Mouse (Mus musculus): ENCODE measurements around the gene Gramd1c. TPM values are rescaled to one million over a fixed set of nuclear protein-coding genes. Genes with fewer than 3 reads are reported as not detected.

The Gramd1c gene
- 2.5 and 3.0 TPM in 2 replicates for polyA plus RNA-seq (2016; fragmentation: Nextera tagmentation; extraction: Ambion mirVana)

DNA sequence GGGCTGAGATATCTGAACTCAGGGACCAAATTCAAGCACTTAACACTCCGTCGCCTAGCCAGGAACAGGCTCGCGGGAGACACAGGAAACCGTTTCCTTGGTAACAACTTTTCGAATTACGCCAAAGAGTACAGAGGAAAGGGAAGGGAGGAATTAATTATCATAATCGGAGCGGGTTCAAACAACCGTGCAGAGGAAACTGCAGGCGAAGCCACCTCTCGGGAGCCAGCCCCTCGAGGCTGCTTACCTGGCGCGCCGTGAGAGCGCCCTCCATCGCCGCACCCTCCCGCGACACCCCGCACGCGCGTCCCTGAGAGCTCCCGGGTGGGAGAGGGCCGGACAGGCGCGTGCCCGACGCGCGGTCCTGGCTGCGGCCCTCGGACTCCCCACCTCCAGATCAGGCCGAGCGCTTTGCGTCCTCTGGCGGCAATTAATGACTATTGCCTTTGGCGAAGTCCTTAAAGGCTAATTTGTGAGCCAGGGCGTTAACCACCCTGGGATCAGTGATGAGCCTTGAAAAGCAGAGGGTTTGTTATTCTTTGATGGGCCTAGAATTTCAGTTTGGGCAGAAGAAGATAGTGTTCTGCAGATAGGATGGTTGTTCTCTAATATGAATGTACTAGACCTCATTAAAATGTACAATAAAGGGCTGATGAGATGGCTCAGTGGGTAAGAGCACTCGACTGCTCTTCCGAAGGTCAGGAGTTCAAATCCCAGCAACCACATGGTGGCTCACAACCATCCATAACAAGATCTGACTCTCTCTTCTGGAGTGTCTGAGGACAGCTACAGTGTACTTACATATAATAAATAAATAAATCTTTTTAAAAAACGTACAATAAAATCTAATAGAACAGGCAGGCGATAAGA lies at the start of gene Gramd1c:
Gene Gramd1c, minus strand, starts transcription at position 321 of the 870 bp plus-strand sequence.
- Histone ChIP-seq H3K9me3 (no peaks in the 10 kb centered on the region), H3K36me3 (no peaks in the 10 kb centered on the region), H3K27ac (peak within 1 kb of the TSS; percentile 87), H3K27me3 (ENCODE audit: insufficient read depth, poor library complexity, severe bottlenecking) (no peaks in the 10 kb centered on the region), H3K4me3 (peak within 1 kb of the TSS; percentile 65), H3K4me1 (replicated peaks) (0 out of 2 replicates have a peak, but pooled peaks cover 3% of the 10 kb centered on the region)
- WGBS = 7% methylated on average over 45 of the region's 45 CpGs
- DNase-seq (ENCODE audit: low spot score) = peak; percentile 82

DNA sequence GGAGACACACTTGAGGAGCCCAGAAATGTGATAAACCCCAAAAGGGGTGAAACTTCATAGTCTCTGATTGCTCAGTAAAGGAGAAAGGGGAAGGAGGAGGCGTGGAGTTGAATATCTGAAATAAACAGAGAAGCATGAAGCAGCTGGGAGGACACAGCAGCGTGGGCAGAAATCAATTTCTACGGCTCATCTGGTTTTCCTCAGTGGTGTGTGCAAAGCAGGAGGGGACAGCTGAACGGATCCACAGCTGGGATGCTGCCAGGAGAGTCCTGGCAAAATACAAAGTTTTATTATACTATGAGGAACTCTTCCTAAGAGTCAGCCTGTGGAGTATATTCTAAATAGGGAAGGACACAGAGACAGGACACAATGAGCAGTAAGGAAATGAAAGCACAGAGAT lies 45.9 kb upstream of the Gramd1c start:
- WGBS = 89% methylated on average over 4 of the region's 4 CpGs
- Histone ChIP-seq H3K27ac (no peak overlapping the region), H3K9me3 (no peaks in the 10 kb centered on the region), H3K4me1 (replicated peaks) (no peaks in the 10 kb centered on the region), H3K27me3 (ENCODE audit: insufficient read depth, poor library complexity, severe bottlenecking) (no peaks in the 10 kb centered on the region), H3K36me3 (peaks cover 73% of the 10 kb centered on the region), H3K4me3 (no peak overlapping the region)
- no peak for DNase-seq (ENCODE audit: low spot score)

GRCm38 (mm10) chr16:44105211-44105610 lies 42.1 kb upstream of the Gramd1c start:
- 90% methylated on average over 2 of the region's 2 CpGs for WGBS

DNA sequence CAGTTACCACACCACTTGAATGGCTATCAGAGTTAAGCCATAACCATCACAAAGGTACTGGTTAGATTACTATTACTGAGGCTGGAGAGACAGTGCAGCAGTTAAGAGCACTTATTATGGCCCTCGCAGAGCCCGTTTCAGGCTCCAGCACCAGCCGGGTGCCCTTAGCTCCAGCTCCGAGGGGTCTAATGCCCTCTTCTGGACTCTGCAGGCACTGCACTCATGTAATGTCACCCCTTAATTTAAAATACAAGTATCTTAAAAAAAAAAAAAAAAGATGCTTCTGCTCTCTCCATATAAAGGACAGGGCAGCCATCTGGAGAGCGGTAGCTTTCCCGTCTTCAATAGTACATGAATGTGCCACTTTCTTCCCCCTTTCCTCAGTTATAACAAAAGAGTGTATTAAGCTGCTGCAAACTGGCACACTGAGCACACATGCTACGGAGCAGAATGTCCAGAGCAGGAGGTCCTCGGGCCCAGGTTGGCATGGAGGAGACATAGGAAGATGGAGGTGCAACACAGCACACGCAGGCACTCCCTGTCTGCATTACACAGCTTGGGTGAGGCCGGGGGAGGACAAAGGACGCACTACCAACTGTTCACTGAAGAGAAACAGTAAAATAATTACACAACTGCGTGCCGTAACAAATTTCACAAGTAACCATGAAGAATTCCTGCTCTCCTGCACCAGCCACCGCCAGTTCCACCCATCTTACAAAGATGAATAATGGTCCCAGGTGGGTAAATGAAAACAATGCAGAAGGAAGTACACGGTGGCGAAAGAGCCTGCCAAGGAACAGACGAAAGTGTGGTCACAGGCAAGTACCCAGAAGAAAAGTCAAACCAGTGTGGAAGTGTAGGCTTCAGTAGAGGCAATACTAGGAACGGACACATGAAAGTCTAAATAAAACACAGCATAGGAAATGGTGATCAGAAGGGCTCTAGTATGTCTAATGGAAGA lies 40.9 kb upstream of the Gramd1c start:
- H3K36me3 ChIP-seq = peaks cover 84% of the 10 kb centered on the region
- no peak overlapping the region for H3K27ac ChIP-seq
- H3K9me3 ChIP-seq = no peaks in the 10 kb centered on the region
- H3K4me1 ChIP-seq (replicated peaks) = no peaks in the 10 kb centered on the region
- no peaks in the 10 kb centered on the region for H3K27me3 ChIP-seq (ENCODE audit: insufficient read depth, poor library complexity, severe bottlenecking)
- WGBS = 92% methylated on average over 18 of the region's 18 CpGs
- DNase-seq (ENCODE audit: low spot score) = no peak
- H3K4me3 ChIP-seq = no peak overlapping the region

More at GRCm38 (mm10) chr16:44105211-44105610, 42.1 kb upstream of the Gramd1c start:
- Histone ChIP-seq H3K4me1 (replicated peaks) (no peaks in the 10 kb centered on the region), H3K27ac (no peak overlapping the region), H3K27me3 (ENCODE audit: insufficient read depth, poor library complexity, severe bottlenecking) (no peaks in the 10 kb centered on the region), H3K36me3 (peaks cover 85% of the 10 kb centered on the region), H3K4me3 (no peak overlapping the region), H3K9me3 (no peaks in the 10 kb centered on the region)
- DNase-seq (ENCODE audit: low spot score) = no peak

GRCm38 (mm10) chr16:44102925-44103324 lies 39.8 kb upstream of the Gramd1c start:
- H3K27me3 ChIP-seq (ENCODE audit: insufficient read depth, poor library complexity, severe bottlenecking) = no peaks in the 10 kb centered on the region
- no peaks in the 10 kb centered on the region for H3K4me1 ChIP-seq (replicated peaks)
- no peak overlapping the region for H3K27ac ChIP-seq
- H3K9me3 ChIP-seq = no peaks in the 10 kb centered on the region
- WGBS = 94% methylated on average over 2 of the region's 2 CpGs
- no peak for DNase-seq (ENCODE audit: low spot score)
- H3K4me3 ChIP-seq = no peak overlapping the region
- H3K36me3 ChIP-seq = peaks cover 84% of the 10 kb centered on the region

- Histone ChIP-seq H3K9me3 (no peaks in the 10 kb centered on the region), H3K4me3 (no peak overlapping the region), H3K27ac (no peak overlapping the region), H3K36me3 (peaks cover 84% of the 10 kb centered on the region), H3K27me3 (ENCODE audit: insufficient read depth, poor library complexity, severe bottlenecking) (no peaks in the 10 kb centered on the region), H3K4me1 (replicated peaks) (no peaks in the 10 kb centered on the region)
- 92% methylated on average over 12 of the region's 12 CpGs for WGBS
- no peak for DNase-seq (ENCODE audit: low spot score)
Observed at GRCm38 (mm10) chr16:44101181-44101710, 38.1 kb upstream of the Gramd1c start.

GRCm38 (mm10) chr16:44099377-44099776 lies 36.2 kb upstream of the Gramd1c start:
- Histone ChIP-seq H3K9me3 (no peaks in the 10 kb centered on the region), H3K4me1 (replicated peaks) (no peaks in the 10 kb centered on the region), H3K27me3 (ENCODE audit: insufficient read depth, poor library complexity, severe bottlenecking) (no peaks in the 10 kb centered on the region), H3K4me3 (no peak overlapping the region), H3K27ac (no peak overlapping the region), H3K36me3 (peaks cover 90% of the 10 kb centered on the region)
- 95% methylated on average over 7 of the region's 7 CpGs for WGBS
- no peak for DNase-seq (ENCODE audit: low spot score)

DNA sequence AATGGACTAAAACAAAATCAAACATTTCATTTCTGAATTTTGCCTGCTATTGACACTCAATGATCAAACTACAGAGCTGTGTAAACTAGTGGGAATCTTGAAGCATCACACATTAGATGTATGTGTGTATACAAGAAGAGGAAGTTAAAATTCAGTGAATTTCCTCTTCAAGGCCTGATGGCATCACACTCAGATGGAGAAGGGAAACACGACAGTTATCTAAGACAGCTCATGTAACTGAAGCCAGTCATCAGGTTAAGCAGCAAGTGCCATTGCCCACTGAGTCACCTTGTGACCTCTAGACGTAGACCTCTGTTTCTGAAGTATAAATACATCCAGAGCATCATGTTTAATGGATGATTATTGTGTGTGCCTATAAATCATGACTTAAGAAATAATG lies 24.5 kb upstream of the Gramd1c start:
- Histone ChIP-seq H3K27me3 (ENCODE audit: insufficient read depth, poor library complexity, severe bottlenecking) (no peaks in the 10 kb centered on the region), H3K4me3 (no peak overlapping the region), H3K4me1 (replicated peaks) (no peaks in the 10 kb centered on the region), H3K27ac (no peak overlapping the region), H3K9me3 (no peaks in the 10 kb centered on the region), H3K36me3 (peaks cover 94% of the 10 kb centered on the region)
- no peak for DNase-seq (ENCODE audit: low spot score)
- WGBS = 82% methylated on average over 2 of the region's 2 CpGs

DNA sequence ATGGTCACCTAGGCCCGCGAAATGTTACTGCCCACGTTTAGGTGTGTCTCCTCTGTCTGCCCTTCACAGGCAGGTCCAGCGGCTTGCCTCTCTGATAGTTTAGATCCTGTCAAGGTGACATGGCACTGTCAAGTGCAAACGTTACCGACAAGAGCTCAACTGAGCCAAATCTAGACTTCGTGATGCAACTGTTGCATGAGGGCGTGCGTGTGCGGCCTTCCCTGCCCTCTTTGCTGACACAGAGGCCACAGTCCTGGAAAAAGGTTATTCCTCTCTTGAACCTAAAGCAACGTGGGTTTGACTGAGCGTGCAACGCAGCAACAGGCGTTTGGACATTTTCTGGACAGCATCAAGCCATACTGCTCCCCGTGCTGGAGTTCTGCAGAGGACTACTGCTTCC lies 1.8 kb downstream of the Gramd1c start:
- no peak overlapping the region for H3K27ac ChIP-seq
- H3K4me3 ChIP-seq = no peak overlapping the region
- H3K4me1 ChIP-seq (replicated peaks) = 0 out of 2 replicates have a peak, but pooled peaks cover 3% of the 10 kb centered on the region
- DNase-seq (ENCODE audit: low spot score) = no peak
- H3K27me3 ChIP-seq (ENCODE audit: insufficient read depth, poor library complexity, severe bottlenecking) = no peaks in the 10 kb centered on the region
- 94% methylated on average over 15 of the region's 15 CpGs for WGBS
- no peaks in the 10 kb centered on the region for H3K36me3 ChIP-seq
- no peaks in the 10 kb centered on the region for H3K9me3 ChIP-seq

DNA sequence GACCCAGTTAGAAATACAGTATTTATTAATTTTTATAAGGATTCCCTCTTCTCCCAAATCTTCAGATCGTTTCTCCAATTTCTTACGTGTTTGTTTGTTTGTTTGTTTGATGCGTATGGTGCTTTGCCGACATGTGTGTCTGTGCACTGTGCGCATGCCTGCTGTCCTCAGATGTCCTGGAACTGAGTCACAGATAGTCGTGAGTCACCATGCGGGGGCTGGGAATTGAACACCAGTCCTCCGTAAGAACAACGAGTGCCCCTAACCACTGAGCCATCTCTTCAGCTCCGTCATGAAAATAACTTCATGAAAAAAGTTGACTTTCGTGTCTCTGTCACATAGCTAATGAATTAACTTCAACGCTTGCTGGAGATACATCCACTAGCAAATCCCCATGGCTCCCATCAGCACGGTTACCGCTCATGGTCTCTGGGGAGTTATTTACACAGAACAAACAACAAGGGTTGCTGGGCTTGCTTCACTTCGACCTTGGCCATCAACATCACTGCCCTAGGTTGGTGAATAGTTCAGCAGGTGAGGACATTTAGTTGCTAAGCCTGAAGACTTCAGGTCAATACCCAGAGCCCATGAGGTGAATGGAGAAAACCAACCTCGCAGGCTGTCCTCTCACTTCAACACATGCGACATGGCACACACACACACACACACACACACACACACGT lies 2.4 kb downstream of the Gramd1c start:
- no peak for DNase-seq (ENCODE audit: low spot score)
- Histone ChIP-seq H3K27ac (no peak overlapping the region), H3K27me3 (ENCODE audit: insufficient read depth, poor library complexity, severe bottlenecking) (no peaks in the 10 kb centered on the region), H3K9me3 (no peaks in the 10 kb centered on the region), H3K36me3 (no peaks in the 10 kb centered on the region), H3K4me3 (no peak overlapping the region), H3K4me1 (replicated peaks) (0 out of 2 replicates have a peak, but pooled peaks cover 3% of the 10 kb centered on the region)
- WGBS = 94% methylated on average over 18 of the region's 18 CpGs

- Histone ChIP-seq H3K36me3 (no peaks in the 10 kb centered on the region), H3K4me3 (no peak overlapping the region)
Observed at GRCm38 (mm10) chr16:44058745-44059144, 4.4 kb downstream of the Gramd1c start.

DNA sequence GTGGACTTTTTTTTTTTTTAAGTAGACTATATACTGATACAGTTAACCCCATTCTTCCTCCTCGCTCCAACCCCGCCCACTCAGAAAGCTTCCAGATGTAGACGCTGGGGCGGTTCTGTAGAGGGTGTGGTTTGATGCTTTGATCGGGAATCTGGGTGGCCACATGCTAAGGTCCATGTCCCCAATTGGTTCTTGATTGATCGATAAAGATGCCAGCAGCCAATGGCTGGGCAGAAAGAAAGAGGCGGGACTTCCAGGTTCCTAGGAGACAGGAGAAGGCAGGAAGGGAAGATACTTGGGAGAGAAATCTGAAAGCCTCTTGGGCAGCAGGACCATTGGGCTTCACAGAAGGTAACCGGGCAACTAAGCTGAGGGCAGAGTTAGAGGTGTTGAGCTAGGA lies 7.4 kb downstream of the Gramd1c start:
- Histone ChIP-seq H3K9me3 (no peaks in the 10 kb centered on the region), H3K4me3 (no peak overlapping the region), H3K36me3 (no peaks in the 10 kb centered on the region), H3K27ac (no peak overlapping the region), H3K4me1 (replicated peaks) (no peaks in the 10 kb centered on the region), H3K27me3 (ENCODE audit: insufficient read depth, poor library complexity, severe bottlenecking) (no peaks in the 10 kb centered on the region)
- peak; percentile 22 for DNase-seq (ENCODE audit: low spot score)
- 51% methylated on average over 8 of the region's 8 CpGs for WGBS

More at GRCm38 (mm10) chr16:44058745-44059144, 4.4 kb downstream of the Gramd1c start:
- peak; percentile 62 for DNase-seq (ENCODE audit: low spot score)
- Histone ChIP-seq H3K4me1 (replicated peaks) (0 out of 2 replicates have a peak, but pooled peaks cover 3% of the 10 kb centered on the region), H3K27me3 (ENCODE audit: insufficient read depth, poor library complexity, severe bottlenecking) (no peaks in the 10 kb centered on the region), H3K27ac (no peak overlapping the region), H3K9me3 (no peaks in the 10 kb centered on the region)
- WGBS = 27% methylated on average over 10 of the region's 10 CpGs

Data from hindbrain, embryonic 10.5 days (tissue).